Mouse (Mus musculus) liver, embryonic 16.5 days (tissue): ENCODE measurements around the gene Dnah8. TPM values are rescaled to one million over a fixed set of nuclear protein-coding genes. Genes with fewer than 3 reads are reported as not detected.

Source experiments
- ATAC-seq: fragments of 200-750 bp; cut with Nextera tagmentation; 2 replicates; pipeline ENCODE4 v1.8.0; 2017; ENCODE audit warnings: low read depth, mild to moderate bottlenecking, moderate number of reproducible peaks, moderate library complexity
- H3K27ac ChIP-seq: fragments of 300-500 bp; sonication (generic); 2 replicates; pipeline ENCODE4 v1.5.1; 2014; ENCODE audit warnings: mild to moderate bottlenecking, low read length
- H3K27me3 ChIP-seq: fragments of 300-500 bp; sonication (generic); 2 replicates; pipeline ENCODE4 v1.6.1; 2014; ENCODE audit warnings: low read depth, low read length, mixed read lengths; ENCODE audit not compliant: control insufficient read depth, insufficient read depth
- H3K36me3 ChIP-seq: fragments of 300-500 bp; sonication (generic); 2 replicates; pipeline ENCODE4 v1.6.1; 2014; ENCODE audit warnings: mild to moderate bottlenecking; ENCODE audit not compliant: control insufficient read depth, insufficient read depth
- H3K4me1 ChIP-seq: fragments of 300-500 bp; sonication (generic); 2 replicates; pipeline ENCODE4 v1.6.1; 2014; ENCODE audit warnings: low read depth, low read length, mixed read lengths; ENCODE audit not compliant: control insufficient read depth
- H3K4me2 ChIP-seq: fragments of 300-500 bp; sonication (generic); 2 replicates; pipeline ENCODE4 v1.6.1; 2014; ENCODE audit warnings: low read depth, low read length, mixed read lengths
- H3K4me3 ChIP-seq: fragments of 300-500 bp; sonication (generic); 2 replicates; pipeline ENCODE4 v1.5.1; 2014; ENCODE audit warnings: low read depth, mild to moderate bottlenecking, low read length
- H3K9ac ChIP-seq: fragments of 300-500 bp; sonication (generic); 2 replicates; pipeline ENCODE4 v1.6.1; 2014; ENCODE audit warnings: low read depth, low read length
- H3K9me3 ChIP-seq: fragments of 300-500 bp; sonication (generic); replicated peaks from 2 replicates; pipeline ENCODE4 v1.6.1; 2016; ENCODE audit warnings: low read length; ENCODE audit not compliant: control insufficient read depth
- WGBS: fragments of 180-500 bp; shearing (Covaris S2); extraction: QIAGEN DNeasy Blood & Tissue Kit; methylation state at CpG from one replicate; pipeline ENCODE4 v1.1.7; 2014; ENCODE audit not compliant: insufficient replicate concordance; 5-methylcytosine and 5-hydroxymethylcytosine counted together
- polyA plus RNA-seq: library from polyadenylated mRNA; unstranded; fragments of >200 nt; fragmentation: Nextera tagmentation; extraction: Ambion mirVana; gene quantifications from 2 replicates; pipeline ENCODE4 v1.2.1, GENCODE M21; 2015

The Dnah8 gene
- polyA plus RNA-seq, 1 experiment from 2014 or later = 0.99 TPM

GRCm38 (mm10) chr17:30583258-30584001 is 40.7 kb upstream of the Dnah8 start:
- Histone ChIP-seq H3K27me3 (no peaks in the 10 kb centered on the region), H3K4me3 (no peak overlapping the region), H3K9ac (no peak overlapping the region), H3K4me1 (no peaks in the 10 kb centered on the region; the same call in 1 of the 2 replicates), H3K4me2 (no peak overlapping the region), H3K27ac (no peak overlapping the region), H3K36me3 (no peaks in the 10 kb centered on the region), H3K9me3 (no peaks in the 10 kb centered on the region)
- ATAC-seq = no peak
- WGBS = 62% methylated on average over 2 of the region's 2 CpGs

- WGBS = 63% methylated on average over 17 of the region's 17 CpGs
- Histone ChIP-seq H3K27me3 (no peaks in the 10 kb centered on the region), H3K9me3 (no peaks in the 10 kb centered on the region), H3K27ac (no peak overlapping the region), H3K36me3 (peaks cover 29% of the 10 kb centered on the region), H3K4me2 (no peak overlapping the region), H3K4me3 (no peak overlapping the region), H3K4me1 (no peaks in the 10 kb centered on the region), H3K9ac (no peak overlapping the region)
- no peak for ATAC-seq
Measured at GRCm38 (mm10) chr17:30590417-30591198, 33.5 kb upstream of the Dnah8 start.

- Histone ChIP-seq H3K4me3 (no peak overlapping the region), H3K4me2 (no peak overlapping the region), H3K36me3 (peaks cover 62% of the 10 kb centered on the region), H3K4me1 (no peaks in the 10 kb centered on the region), H3K9me3 (no peaks in the 10 kb centered on the region), H3K27me3 (no peaks in the 10 kb centered on the region), H3K9ac (no peak overlapping the region), H3K27ac (no peak overlapping the region)
- ATAC-seq = no peak
- WGBS = 77% methylated on average over 5 of the region's 5 CpGs
Measured at GRCm38 (mm10) chr17:30594407-30594806, 29.7 kb upstream of the Dnah8 start.

- Histone ChIP-seq H3K9me3 (no peaks in the 10 kb centered on the region), H3K4me1 (no peaks in the 10 kb centered on the region), H3K36me3 (peaks cover 62% of the 10 kb centered on the region), H3K4me3 (no peak overlapping the region), H3K27me3 (no peaks in the 10 kb centered on the region), H3K4me2 (no peak overlapping the region), H3K9ac (no peak overlapping the region), H3K27ac (no peak overlapping the region)
- ATAC-seq = no peak
- WGBS = 78% methylated on average over 6 of the region's 6 CpGs
Measured at GRCm38 (mm10) chr17:30594846-30595245, 29.3 kb upstream of the Dnah8 start.

- no peaks in the 10 kb centered on the region for H3K4me1 ChIP-seq
- H3K27ac ChIP-seq = no peak overlapping the region
- ATAC-seq = no peak
- no peak overlapping the region for H3K4me2 ChIP-seq
- no peaks in the 10 kb centered on the region for H3K9me3 ChIP-seq
- peaks cover 66% of the 10 kb centered on the region for H3K36me3 ChIP-seq
- H3K4me3 ChIP-seq = no peak overlapping the region
- no peak overlapping the region for H3K9ac ChIP-seq
- 94% methylated on average over 9 of the region's 9 CpGs for WGBS
- no peaks in the 10 kb centered on the region for H3K27me3 ChIP-seq
Measured at GRCm38 (mm10) chr17:30597786-30598185, 26.4 kb upstream of the Dnah8 start.

GRCm38 (mm10) chr17:30598300-30598699 is 25.9 kb upstream of the Dnah8 start:
- 91% methylated on average over 5 of the region's 5 CpGs for WGBS
- H3K4me1 ChIP-seq = no peaks in the 10 kb centered on the region
- no peak overlapping the region for H3K27ac ChIP-seq
- ATAC-seq = no peak
- H3K36me3 ChIP-seq = peaks cover 66% of the 10 kb centered on the region
- H3K4me2 ChIP-seq = no peak overlapping the region
- H3K4me3 ChIP-seq = no peak overlapping the region
- no peaks in the 10 kb centered on the region for H3K27me3 ChIP-seq
- no peaks in the 10 kb centered on the region for H3K9me3 ChIP-seq
- no peak overlapping the region for H3K9ac ChIP-seq

GRCm38 (mm10) chr17:30602175-30602574 is 22.0 kb upstream of the Dnah8 start:
- Histone ChIP-seq H3K4me1 (peaks cover 9% of the 10 kb centered on the region), H3K4me2 (no peak overlapping the region), H3K4me3 (no peak overlapping the region), H3K9ac (no peak overlapping the region), H3K27ac (no peak overlapping the region), H3K36me3 (peaks cover 45% of the 10 kb centered on the region), H3K27me3 (no peaks in the 10 kb centered on the region), H3K9me3 (no peaks in the 10 kb centered on the region)
- ATAC-seq = no peak
- 78% methylated on average over 14 of the region's 14 CpGs for WGBS

- WGBS = 90% methylated on average over 6 of the region's 6 CpGs
- Histone ChIP-seq H3K9ac (no peak overlapping the region), H3K36me3 (peaks cover 30% of the 10 kb centered on the region), H3K27ac (no peak overlapping the region), H3K4me1 (peaks cover 30% of the 10 kb centered on the region), H3K4me2 (no peak overlapping the region), H3K27me3 (no peaks in the 10 kb centered on the region), H3K4me3 (no peak overlapping the region), H3K9me3 (no peaks in the 10 kb centered on the region)
- no peak for ATAC-seq
Measured at GRCm38 (mm10) chr17:30604296-30604695, 19.9 kb upstream of the Dnah8 start.

GRCm38 (mm10) chr17:30605001-30605400 is 19.2 kb upstream of the Dnah8 start:
- no peaks in the 10 kb centered on the region for H3K27me3 ChIP-seq
- peaks cover 37% of the 10 kb centered on the region for H3K4me1 ChIP-seq
- no peak overlapping the region for H3K27ac ChIP-seq
- H3K9ac ChIP-seq = no peak overlapping the region
- no peak overlapping the region for H3K4me3 ChIP-seq
- WGBS = 88% methylated on average over 5 of the region's 5 CpGs
- H3K9me3 ChIP-seq = no peaks in the 10 kb centered on the region
- ATAC-seq = no peak
- H3K4me2 ChIP-seq = no peak overlapping the region
- H3K36me3 ChIP-seq = peaks cover 30% of the 10 kb centered on the region
